Mouse (Mus musculus): ENCODE results near the gene Lpar3. TPM values are rescaled to one million over a fixed set of nuclear protein-coding genes. Genes with fewer than 3 reads are reported as not detected.

Lpar3 gene
- polyA plus RNA-seq, 1 experiment from 2014 or later = 9.5 TPM

- no peaks in the 10 kb centered on the region for H3K9me3 ChIP-seq (ENCODE audit: low read length)
- H3K9ac ChIP-seq (replicated peaks; ENCODE audit: low read depth) = no peak overlapping the region
- no peaks in the 10 kb centered on the region for H3K4me1 ChIP-seq (ENCODE audit: insufficient read depth, low read depth, low read length)
- no peaks in the 10 kb centered on the region for H3K27me3 ChIP-seq (replicated peaks; ENCODE audit: insufficient read depth, low read length)
- DNase-seq (ENCODE audit: low spot score) = peak; percentile 64
- no peak overlapping the region for H3K27ac ChIP-seq (ENCODE audit: low read length)
- 0 out of 2 replicates have a peak, but pooled peaks have one; percentile 36 for ATAC-seq
- no peaks in the 10 kb centered on the region for H3K36me3 ChIP-seq (ENCODE audit: insufficient read depth, low read length)
- WGBS = 13% methylated on average over 13 of the region's 13 CpGs
- TF ChIP-seq EP300 (IDR thresholded peaks at IDR 0.05) = no peak
- no peak for TF ChIP-seq CTCF (IDR thresholded peaks at IDR 0.05)
- 0 out of 2 replicates have a peak overlapping the region, but pooled peaks have one; percentile 1 for H3K4me3 ChIP-seq (ENCODE audit: low read depth, low read length)
- H3K4me2 ChIP-seq (replicated peaks; ENCODE audit: low read depth, low read length) = peak overlapping the region; percentile 56
Measured at GRCm38 (mm10) chr3:146328749-146329148, 108.0 kb downstream of the Lpar3 start.

GRCm38 (mm10) chr3:146331819-146332218, 111.1 kb downstream of the Lpar3 start:
- no peaks in the 10 kb centered on the region for H3K27me3 ChIP-seq (replicated peaks; ENCODE audit: insufficient read depth, low read length)
- TF ChIP-seq CTCF (IDR thresholded peaks at IDR 0.05) (no peak), EP300 (IDR thresholded peaks at IDR 0.05) (no peak)
- no peak overlapping the region for H3K4me3 ChIP-seq (ENCODE audit: low read depth, low read length)
- H3K4me2 ChIP-seq (replicated peaks; ENCODE audit: low read depth, low read length) = no peak overlapping the region
- WGBS = 73% methylated on average over 11 of the region's 11 CpGs
- no peaks in the 10 kb centered on the region for H3K4me1 ChIP-seq (ENCODE audit: insufficient read depth, low read depth, low read length)
- H3K27ac ChIP-seq (ENCODE audit: low read length) = no peak overlapping the region
- no peaks in the 10 kb centered on the region for H3K36me3 ChIP-seq (ENCODE audit: insufficient read depth, low read length)
- no peak overlapping the region for H3K9ac ChIP-seq (replicated peaks; ENCODE audit: low read depth)
- DNase-seq (ENCODE audit: low spot score) = no peak
- no peak for ATAC-seq
- no peaks in the 10 kb centered on the region for H3K9me3 ChIP-seq (ENCODE audit: low read length)

- Histone ChIP-seq H3K4me1 (ENCODE audit: insufficient read depth, low read depth, low read length) (no peaks in the 10 kb centered on the region), H3K4me3 (ENCODE audit: low read depth, low read length) (no peak overlapping the region), H3K27me3 (replicated peaks; ENCODE audit: insufficient read depth, low read length) (no peaks in the 10 kb centered on the region), H3K9me3 (ENCODE audit: low read length) (no peaks in the 10 kb centered on the region), H3K27ac (ENCODE audit: low read length) (no peak overlapping the region), H3K9ac (replicated peaks; ENCODE audit: low read depth) (no peak overlapping the region), H3K4me2 (replicated peaks; ENCODE audit: low read depth, low read length) (no peak overlapping the region), H3K36me3 (ENCODE audit: insufficient read depth, low read length) (no peaks in the 10 kb centered on the region)
- no peak for DNase-seq (ENCODE audit: low spot score)
- TF ChIP-seq CTCF (IDR thresholded peaks at IDR 0.05) (no peak), EP300 (IDR thresholded peaks at IDR 0.05) (no peak)
- no peak for ATAC-seq
- WGBS = 76% methylated on average over 3 of the region's 3 CpGs
Measured at GRCm38 (mm10) chr3:146333270-146333669, 112.5 kb downstream of the Lpar3 start.

- no peaks in the 10 kb centered on the region for H3K9me3 ChIP-seq (ENCODE audit: low read length)
- H3K4me1 ChIP-seq (ENCODE audit: insufficient read depth, low read depth, low read length) = no peaks in the 10 kb centered on the region
- ATAC-seq = no peak
- no peak overlapping the region for H3K9ac ChIP-seq (replicated peaks; ENCODE audit: low read depth)
- H3K27me3 ChIP-seq (replicated peaks; ENCODE audit: insufficient read depth, low read length) = no peaks in the 10 kb centered on the region
- H3K4me2 ChIP-seq (replicated peaks; ENCODE audit: low read depth, low read length) = no peak overlapping the region
- 61% methylated on average over 6 of the region's 7 CpGs for WGBS
- H3K4me3 ChIP-seq (ENCODE audit: low read depth, low read length) = no peak overlapping the region
- no peak for DNase-seq (ENCODE audit: low spot score)
- no peak for TF ChIP-seq CTCF (IDR thresholded peaks at IDR 0.05)
- no peak for TF ChIP-seq EP300 (IDR thresholded peaks at IDR 0.05)
- H3K36me3 ChIP-seq (ENCODE audit: insufficient read depth, low read length) = no peaks in the 10 kb centered on the region
- no peak overlapping the region for H3K27ac ChIP-seq (ENCODE audit: low read length)
Measured at GRCm38 (mm10) chr3:146334070-146334469, 113.3 kb downstream of the Lpar3 start.

Other genes with a start within 250 kb of the Lpar3 start
- 2.6 and 3.1 TPM in 2 replicates for gene Syde2, start 233.1 kb upstream of the Lpar3 start, polyA plus RNA-seq (2015; fragmentation: Nextera tagmentation; extraction: Ambion mirVana)
- gene Wdr63, start 112.8 kb upstream of the Lpar3 start, polyA plus RNA-seq (2015; fragmentation: Nextera tagmentation; extraction: Ambion mirVana) = 2.7 and 2.9 TPM in 2 replicates
- gene Mcoln3, start 103.5 kb upstream of the Lpar3 start, polyA plus RNA-seq (2015; fragmentation: Nextera tagmentation; extraction: Ambion mirVana) = 0.52 and 0.55 TPM in 2 replicates
- 0.25 and 0.27 TPM in 2 replicates for gene Mcoln2, start 71.1 kb upstream of the Lpar3 start, polyA plus RNA-seq (2015; fragmentation: Nextera tagmentation; extraction: Ambion mirVana)
- 21.8 and 25.0 TPM in 2 replicates for gene Ssx2ip, start 183.7 kb downstream of the Lpar3 start, polyA plus RNA-seq (2015; fragmentation: Nextera tagmentation; extraction: Ambion mirVana)
- 14.8 and 15.9 TPM in 2 replicates for gene Ctbs, start 228.8 kb downstream of the Lpar3 start, polyA plus RNA-seq (2015; fragmentation: Nextera tagmentation; extraction: Ambion mirVana)

All from lung, postnatal 0 days (tissue).